Mouse (Mus musculus) heart, embryonic 10.5 days (tissue): ENCODE data around the gene AW549877. TPM values are rescaled to one million over a fixed set of nuclear protein-coding genes. Genes with fewer than 3 reads are reported as not detected.
A peak's percentile ranks its signal among the peaks of the same experiment; 100 is the strongest.

Source experiments
- DNase-seq: peaks from one replicate; pipeline ENCODE4 v3.0.0-alpha.2; 2017; ENCODE audit warnings: low spot score
- H3K27ac ChIP-seq: fragments of 300-500 bp; sonication (generic); 2 replicates; pipeline ENCODE4 v1.5.1; 2016; ENCODE audit warnings: mild to moderate bottlenecking
- H3K27me3 ChIP-seq: fragments of 300-500 bp; sonication (generic); 2 replicates; pipeline ENCODE4 v1.6.1; 2016; ENCODE audit warnings: mild to moderate bottlenecking; ENCODE audit not compliant: poor library complexity, insufficient read depth, severe bottlenecking
- H3K36me3 ChIP-seq: fragments of 300-500 bp; sonication (generic); 2 replicates; pipeline ENCODE4 v1.6.1; 2016; ENCODE audit warnings: mild to moderate bottlenecking, moderate library complexity
- H3K4me1 ChIP-seq: fragments of 300-500 bp; sonication (generic); 2 replicates; pipeline ENCODE4 v1.6.1; 2016; ENCODE audit warnings: mild to moderate bottlenecking
- H3K4me3 ChIP-seq: fragments of 300-500 bp; sonication (generic); 2 replicates; pipeline ENCODE4 v1.5.1; 2016; ENCODE audit warnings: mild to moderate bottlenecking, moderate library complexity
- H3K9me3 ChIP-seq: fragments of 300-500 bp; sonication (generic); 2 replicates; pipeline ENCODE4 v1.6.1; 2016; ENCODE audit warnings: mild to moderate bottlenecking, moderate library complexity
- WGBS: fragments of 180-500 bp; shearing (Covaris S2); methylation state at CpG from one replicate; pipeline ENCODE4 v1.1.7; 2016; 5-methylcytosine and 5-hydroxymethylcytosine counted together
- polyA plus RNA-seq: library from polyadenylated mRNA; unstranded; fragments of >200 nt; fragmentation: Nextera tagmentation; extraction: Ambion mirVana; gene quantifications from 2 replicates; pipeline ENCODE4 v1.2.1, GENCODE M21; 2016

AW549877 gene
- polyA plus RNA-seq, 1 experiment from 2014 or later, result 32.4 TPM

- 89% methylated on average over 2 of the region's 2 CpGs for WGBS
- no peak overlapping the region for H3K4me3 ChIP-seq
- peaks cover 16% of the 10 kb centered on the region for H3K4me1 ChIP-seq
- no peaks in the 10 kb centered on the region for H3K9me3 ChIP-seq
- H3K27me3 ChIP-seq, result no peaks in the 10 kb centered on the region
- no peak overlapping the region for H3K27ac ChIP-seq
- no peaks in the 10 kb centered on the region for H3K36me3 ChIP-seq
- DNase-seq, result no peak
These were observed 28.2 kb upstream of the AW549877 start for GRCm38 (mm10) chr15:4023747-4024146.

GRCm38 (mm10) chr15:4020711-4021110 lies 25.2 kb upstream of the AW549877 start:
- H3K9me3 ChIP-seq, result no peaks in the 10 kb centered on the region
- no peak for DNase-seq
- H3K4me1 ChIP-seq, result peaks cover 7% of the 10 kb centered on the region; the same call in 1 of the 2 replicates
- H3K36me3 ChIP-seq, result no peaks in the 10 kb centered on the region
- no peaks in the 10 kb centered on the region for H3K27me3 ChIP-seq
- WGBS, result 74% methylated on average over 4 of the region's 4 CpGs
- no peak overlapping the region for H3K27ac ChIP-seq
- no peak overlapping the region for H3K4me3 ChIP-seq

DNA sequence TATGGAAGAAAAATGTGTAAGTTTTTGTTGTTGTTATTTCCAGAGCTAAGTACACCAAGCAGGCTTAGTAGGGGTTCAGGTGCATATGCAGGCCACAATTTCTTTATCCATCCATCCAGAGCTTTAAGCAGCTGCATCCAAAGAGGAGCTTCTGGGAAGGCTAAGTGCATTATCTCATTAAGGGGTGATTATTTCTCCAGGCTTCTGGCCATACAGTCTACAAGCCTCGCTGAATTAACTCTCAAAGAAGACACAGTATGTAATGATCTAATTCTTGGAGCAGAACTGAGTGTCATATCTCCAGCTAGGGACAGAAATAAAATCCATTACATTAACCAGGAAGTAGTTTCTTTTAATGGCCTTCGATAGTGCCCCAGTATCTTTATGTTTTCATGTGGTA lies 18.3 kb upstream of the AW549877 start:
- Histone ChIP-seq H3K4me3 (no peak overlapping the region), H3K27ac (no peak overlapping the region), H3K4me1 (no peaks in the 10 kb centered on the region), H3K27me3 (no peaks in the 10 kb centered on the region), H3K36me3 (no peaks in the 10 kb centered on the region), H3K9me3 (no peaks in the 10 kb centered on the region)
- 82% methylated on average over 2 of the region's 2 CpGs for WGBS
- DNase-seq, result no peak

DNA sequence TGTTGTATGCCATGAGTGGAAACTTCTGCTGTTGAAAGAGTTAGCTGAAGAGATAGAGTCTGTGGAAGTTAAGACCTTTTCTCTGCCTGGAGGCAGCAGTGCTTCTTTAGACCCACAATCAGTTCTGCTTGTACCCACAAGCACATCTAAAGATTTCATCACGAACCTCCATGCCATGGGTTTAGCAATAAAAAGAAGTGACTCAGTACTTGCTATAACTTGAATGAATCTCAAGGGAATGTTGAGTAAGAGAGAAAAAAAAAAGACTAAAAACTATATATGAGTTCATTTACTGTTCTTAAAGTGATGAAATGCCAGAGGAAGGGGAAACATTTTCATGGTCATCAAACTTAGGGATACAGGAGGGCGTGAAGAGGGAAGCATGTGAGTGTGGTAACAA lies 5.0 kb upstream of the AW549877 start:
- H3K27me3 ChIP-seq, result no peaks in the 10 kb centered on the region
- no peak overlapping the region for H3K27ac ChIP-seq
- no peaks in the 10 kb centered on the region for H3K4me1 ChIP-seq
- 77% methylated on average over 2 of the region's 2 CpGs for WGBS
- no peak for DNase-seq
- H3K4me3 ChIP-seq, result no peak overlapping the region
- H3K36me3 ChIP-seq, result no peaks in the 10 kb centered on the region
- peaks cover 5% of the 10 kb centered on the region; the same call in 1 of the 2 replicates for H3K9me3 ChIP-seq

DNA sequence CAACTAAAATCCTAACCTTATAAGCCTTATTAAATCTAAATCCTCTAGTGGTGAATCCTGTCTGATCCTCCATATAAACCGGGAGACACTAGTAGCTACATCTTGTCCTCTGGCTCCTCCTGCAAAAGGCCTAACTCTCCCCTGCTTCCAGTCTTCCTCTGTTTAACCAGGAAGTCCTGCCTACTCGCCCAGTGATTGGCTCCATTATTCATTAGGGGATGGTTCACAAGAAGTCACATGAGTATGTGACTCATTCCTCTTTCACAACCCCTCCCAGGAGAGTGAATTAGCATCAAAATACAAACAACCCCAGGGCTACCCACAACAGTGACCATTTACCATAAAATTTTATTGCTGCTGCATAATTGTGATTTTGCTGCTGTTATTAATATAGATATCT lies 3.6 kb upstream of the AW549877 start:
- H3K36me3 ChIP-seq, result no peaks in the 10 kb centered on the region
- no peak overlapping the region for H3K27ac ChIP-seq
- H3K27me3 ChIP-seq, result no peaks in the 10 kb centered on the region
- H3K4me3 ChIP-seq, result no peak overlapping the region
- DNase-seq, result no peak
- H3K4me1 ChIP-seq, result peaks cover 4% of the 10 kb centered on the region; the same call in 1 of the 2 replicates
- 68% methylated on average over 2 of the region's 2 CpGs for WGBS
- H3K9me3 ChIP-seq, result no peaks in the 10 kb centered on the region

DNA sequence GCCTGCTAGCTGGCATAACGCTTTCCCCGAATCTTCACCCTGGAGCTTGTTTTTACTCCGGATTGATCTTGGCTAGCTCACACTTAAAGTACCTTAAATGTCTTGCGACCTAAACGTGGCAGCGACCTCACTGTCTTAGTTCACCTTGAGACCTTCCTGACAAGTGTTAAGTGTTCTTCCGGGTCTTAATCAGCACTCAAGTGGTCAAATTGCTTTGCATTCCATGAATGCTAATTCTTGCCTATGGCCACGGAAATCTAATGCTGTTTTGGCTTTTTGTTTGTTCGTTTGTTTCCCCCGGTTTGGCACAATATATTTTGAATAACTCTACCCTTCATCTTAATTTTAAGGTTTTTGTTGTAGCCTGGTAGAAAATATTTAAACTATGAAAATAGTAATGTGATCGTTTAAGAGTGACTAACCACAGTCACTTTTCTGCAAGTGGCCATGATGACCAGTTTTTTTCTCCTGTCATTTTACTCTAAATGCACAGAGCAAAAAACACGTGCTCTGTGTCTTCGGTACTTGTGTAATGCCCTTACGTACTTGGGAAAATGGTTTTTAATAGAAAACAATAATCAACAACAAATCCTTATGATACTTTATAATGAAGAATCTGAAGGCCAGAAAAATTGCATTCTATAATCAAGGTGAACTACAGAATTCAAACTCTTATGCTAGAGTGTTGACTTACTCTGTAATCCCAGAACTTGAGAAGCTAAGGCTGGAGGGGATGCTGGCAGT lies 895 bp upstream of the AW549877 start:
- no peaks in the 10 kb centered on the region for H3K9me3 ChIP-seq
- peaks cover 4% of the 10 kb centered on the region; the same call in 1 of the 2 replicates for H3K4me1 ChIP-seq
- H3K36me3 ChIP-seq, result peaks cover 8% of the 10 kb centered on the region
- 22% methylated on average over 14 of the region's 14 CpGs for WGBS
- no peak for DNase-seq
- H3K27me3 ChIP-seq, result no peaks in the 10 kb centered on the region
- H3K27ac ChIP-seq, result peak overlapping the region; percentile 97
- peak overlapping the region; percentile 85 for H3K4me3 ChIP-seq

DNA sequence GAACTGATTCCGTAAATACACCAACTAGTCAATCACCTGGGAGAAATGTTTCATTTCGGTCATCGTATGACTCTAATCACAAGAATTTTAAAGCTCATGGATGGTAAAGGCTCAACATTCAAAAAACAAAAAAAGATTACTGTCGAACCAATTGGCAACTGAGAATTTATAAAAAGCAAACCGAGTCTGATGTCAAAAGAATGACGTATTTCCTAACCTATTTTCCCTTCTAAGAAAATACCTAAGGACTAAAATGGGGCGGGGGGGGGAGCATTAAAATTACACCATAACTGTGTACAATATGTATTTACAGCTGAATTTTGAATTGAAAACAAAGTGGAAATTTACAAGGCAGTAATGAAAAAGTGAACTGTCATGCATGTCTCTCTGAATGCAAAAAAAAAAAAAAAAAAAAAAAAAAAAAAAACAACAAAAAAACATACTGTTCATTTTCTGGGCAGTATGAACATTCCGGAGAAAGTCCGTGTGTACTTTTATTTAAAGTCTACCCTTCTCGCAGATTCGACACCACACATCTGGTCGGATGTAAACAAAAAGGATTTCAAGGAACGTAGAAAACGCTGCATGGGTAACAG lies 594 bp downstream of the AW549877 start:
- WGBS, result 26% methylated on average over 14 of the region's 14 CpGs
- Histone ChIP-seq H3K36me3 (peaks cover 22% of the 10 kb centered on the region), H3K27me3 (no peaks in the 10 kb centered on the region), H3K27ac (peak overlapping the region; percentile 97), H3K9me3 (no peaks in the 10 kb centered on the region), H3K4me1 (peaks cover 4% of the 10 kb centered on the region; the same call in 1 of the 2 replicates), H3K4me3 (peak overlapping the region; percentile 85)
- no peak for DNase-seq

DNA sequence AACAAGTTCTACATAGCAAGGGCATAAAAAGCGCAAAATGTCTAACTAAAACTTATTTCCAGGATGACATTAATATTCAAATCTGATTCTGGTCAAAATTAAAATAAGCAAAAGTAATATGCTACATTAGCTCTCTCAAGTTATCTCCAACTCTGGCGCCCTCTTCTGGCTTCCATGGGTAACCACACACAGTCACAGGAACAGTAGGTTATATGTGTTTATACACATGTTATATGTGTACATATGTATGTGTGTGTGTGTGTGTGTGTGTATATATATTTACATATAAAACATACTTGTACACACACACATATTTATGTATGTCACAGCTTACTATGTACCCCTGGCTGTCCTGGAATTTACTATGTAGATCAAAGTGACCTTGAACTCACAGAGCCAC lies 7.6 kb downstream of the AW549877 start:
- Histone ChIP-seq H3K9me3 (no peaks in the 10 kb centered on the region), H3K27me3 (no peaks in the 10 kb centered on the region), H3K4me3 (no peak overlapping the region), H3K27ac (no peak overlapping the region), H3K4me1 (no peaks in the 10 kb centered on the region), H3K36me3 (peaks cover 82% of the 10 kb centered on the region)
- WGBS, result 63% methylated on average over 2 of the region's 2 CpGs
- DNase-seq, result no peak

- Histone ChIP-seq H3K27me3 (no peaks in the 10 kb centered on the region), H3K4me3 (no peak overlapping the region), H3K4me1 (0 out of 2 replicates have a peak, but pooled peaks cover 3% of the 10 kb centered on the region), H3K36me3 (peaks cover 70% of the 10 kb centered on the region), H3K9me3 (no peaks in the 10 kb centered on the region), H3K27ac (no peak overlapping the region)
- 75% methylated on average over 2 of the region's 2 CpGs for WGBS
- no peak for DNase-seq
These were observed 10.7 kb downstream of the AW549877 start for GRCm38 (mm10) chr15:3984876-3985275.

DNA sequence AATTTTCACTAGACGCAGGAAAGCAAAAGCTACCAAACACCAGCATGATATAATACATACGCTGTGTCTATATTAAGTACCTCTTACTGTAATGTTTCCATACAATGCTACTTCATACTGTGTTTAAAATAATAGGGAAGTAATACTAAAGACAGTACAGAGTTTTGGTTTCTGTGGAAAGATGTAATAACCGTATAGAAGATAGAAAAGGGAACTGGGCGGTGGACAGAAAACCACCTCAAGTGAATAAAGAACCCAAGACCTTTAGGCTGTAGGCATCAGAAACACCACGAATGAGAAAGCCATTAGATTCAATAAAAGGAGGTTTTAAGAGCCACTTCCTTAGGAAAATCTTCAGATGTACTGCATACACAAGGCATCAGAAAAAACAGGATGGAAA lies 12.8 kb downstream of the AW549877 start:
- WGBS, result 93% methylated on average over 5 of the region's 5 CpGs
- H3K27ac ChIP-seq, result no peak overlapping the region

DNA sequence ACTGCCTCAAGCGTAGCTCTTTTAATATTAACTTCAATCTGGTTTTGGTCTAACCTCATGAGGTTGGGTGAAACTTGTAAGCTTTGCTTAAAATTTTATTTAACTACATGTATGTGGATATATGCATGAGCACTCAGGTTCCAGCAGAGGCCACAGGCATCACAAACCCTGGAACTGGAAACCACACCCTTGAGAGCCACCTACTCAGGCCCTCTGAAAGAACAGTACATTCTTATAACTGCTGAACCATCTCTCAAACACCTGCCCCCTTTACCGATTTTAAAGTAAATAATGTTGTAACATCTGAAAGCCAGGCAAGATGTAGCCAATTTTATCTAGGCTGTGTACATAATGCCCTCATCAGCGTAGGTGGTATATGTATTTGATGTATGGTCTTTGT lies 15.7 kb downstream of the AW549877 start:
- 89% methylated on average over 3 of the region's 3 CpGs for WGBS
- Histone ChIP-seq H3K27me3 (no peaks in the 10 kb centered on the region), H3K36me3 (peaks cover 31% of the 10 kb centered on the region), H3K27ac (peak overlapping the region; percentile 99), H3K4me3 (peak overlapping the region; percentile 79), H3K9me3 (no peaks in the 10 kb centered on the region), H3K4me1 (0 out of 2 replicates have a peak, but pooled peaks cover 8% of the 10 kb centered on the region)
- no peak for DNase-seq

More for the DNA sequence above, 12.8 kb downstream of the AW549877 start:
- no peak for DNase-seq
- 0 out of 2 replicates have a peak, but pooled peaks cover 8% of the 10 kb centered on the region for H3K4me1 ChIP-seq
- no peak overlapping the region for H3K4me3 ChIP-seq
- H3K27me3 ChIP-seq, result no peaks in the 10 kb centered on the region
- peaks cover 52% of the 10 kb centered on the region for H3K36me3 ChIP-seq
- no peaks in the 10 kb centered on the region for H3K9me3 ChIP-seq

DNA sequence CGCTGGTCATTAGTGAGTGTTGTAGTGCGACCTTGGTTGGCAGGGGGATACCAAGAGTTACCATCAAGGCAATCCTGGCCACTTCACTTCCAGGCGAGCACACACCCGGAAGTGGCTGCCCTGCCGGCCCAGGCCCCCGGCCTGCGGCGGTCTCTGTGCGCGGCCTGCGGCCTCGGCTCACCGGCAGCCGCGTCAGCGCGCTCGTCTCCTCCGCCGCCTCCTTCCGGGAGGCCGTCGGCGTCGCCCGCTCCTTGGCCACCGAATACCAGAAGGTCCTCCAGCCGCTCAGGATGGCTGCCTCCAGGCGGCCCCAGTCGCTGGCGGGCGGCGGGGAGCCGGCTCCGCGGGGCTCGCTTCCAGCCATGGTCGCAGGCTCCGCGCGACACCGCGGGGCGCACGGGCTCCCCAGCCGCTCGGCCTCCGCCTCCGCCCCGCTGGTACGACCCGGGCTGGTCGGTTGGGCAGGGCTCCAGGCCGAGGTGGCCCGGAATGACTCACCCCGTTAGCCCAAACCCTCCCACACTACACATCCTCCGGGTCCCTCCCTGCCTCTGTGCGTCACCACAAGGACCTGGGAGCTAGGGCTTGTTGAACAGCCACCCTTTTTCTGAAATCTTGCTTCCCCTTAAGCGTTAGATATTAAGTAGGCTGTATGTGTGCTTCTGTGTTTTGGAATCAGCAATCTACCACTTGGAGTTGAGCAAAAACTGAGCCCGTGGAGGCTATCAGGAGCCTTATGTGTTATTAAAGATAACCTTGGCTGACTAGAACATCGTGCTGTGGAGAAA lies 16.3 kb downstream of the AW549877 start, which contains the start of gene Fbxo4:
Gene Fbxo4 (minus strand): TSS at position 513 of the 788 bp plus-strand sequence.
- Histone ChIP-seq H3K4me3 (peak within 1 kb of the TSS; percentile 79), H3K27ac (peak within 1 kb of the TSS; percentile 99), H3K36me3 (peaks cover 30% of the 10 kb centered on the region), H3K27me3 (no peaks in the 10 kb centered on the region), H3K9me3 (no peaks in the 10 kb centered on the region), H3K4me1 (0 out of 2 replicates have a peak, but pooled peaks cover 8% of the 10 kb centered on the region)
- peak; percentile 84 for DNase-seq
- WGBS, result under 1% methylated on average over 59 of the region's 61 CpGs
